Comparison of ENCODE assay signal across 8 mouse cellular contexts in genomic region chr10:52418931-52419330, GRCm38 (mm10). TPM values are rescaled to one million over a fixed set of nuclear protein-coding genes. Genes with fewer than 3 reads are reported as not detected.
A peak's percentile ranks its signal among the peaks of the same experiment; 100 is the strongest.
DNase-seq lines count a peak whose midpoint lies in the region; ATAC-seq and TF ChIP-seq lines count a peak whose summit lies in the region.

No protein-coding gene starts in this region.

- peaks cover 50% of the 10 kb centered on the region for H3K36me3 ChIP-seq in heart, adult 2 months (ENCODE audit: control insufficient read depth, insufficient read depth, low read length)
- H3K36me3 ChIP-seq in forebrain, embryonic 12.5 days (replicated peaks): no peaks in the 10 kb centered on the region
- 0 out of 2 replicates have a peak, but pooled peaks cover 7% of the 10 kb centered on the region for H3K36me3 ChIP-seq in liver, embryonic 13.5 days

- peak overlapping the region; percentile 98 for H3K4me3 ChIP-seq in heart, adult 2 months
- H3K4me3 ChIP-seq in forebrain, embryonic 12.5 days (replicated peaks): peak overlapping the region; percentile 95
- peak overlapping the region; percentile 99 for H3K4me3 ChIP-seq in liver, embryonic 13.5 days (replicated peaks)

- ATAC-seq in forebrain, embryonic 12.5 days (ENCODE audit: low FRiP score): no peak
- ATAC-seq in liver, embryonic 13.5 days (ENCODE audit: low read depth): no peak

- no peak for TF ChIP-seq EP300 in heart, adult 2 months (IDR thresholded peaks at IDR 0.05; ENCODE audit: insufficient read depth, low read depth, low read length)

- no peak for TF ChIP-seq CTCF in heart, adult 2 months (IDR thresholded peaks at IDR 0.05)

- peak overlapping the region; percentile 98 for H3K9ac ChIP-seq in heart, adult 2 months (ENCODE audit: low read depth, low read length)
- H3K9ac ChIP-seq in forebrain, embryonic 12.5 days: peak overlapping the region; percentile 91
- H3K9ac ChIP-seq in liver, embryonic 13.5 days: peak overlapping the region; percentile 94

- intact Hi-C loops in heart, adult 2 months (cut with DNase I): no loop called here
- intact Hi-C loops in heart, postnatal 36 days (cut with DNase I): loop anchor here (2.0 kb wide), 1 partner anchor 36 kb away; the partner anchor contains the start of gene Gopc

- peak overlapping the region; percentile 92 for H3K27ac ChIP-seq in heart, adult 2 months
- H3K27ac ChIP-seq in forebrain, embryonic 12.5 days: no peak overlapping the region
- H3K27ac ChIP-seq in liver, embryonic 13.5 days: no peak overlapping the region

- no peaks in the 10 kb centered on the region for H3K27me3 ChIP-seq in heart, adult 2 months (ENCODE audit: control insufficient read depth, insufficient read depth, low read length)
- peaks cover 6% of the 10 kb centered on the region; the same call in 1 of the 2 replicates for H3K27me3 ChIP-seq in forebrain, embryonic 12.5 days
- H3K27me3 ChIP-seq in liver, embryonic 13.5 days: no peaks in the 10 kb centered on the region

- H3K4me2 ChIP-seq in forebrain, embryonic 12.5 days: peak overlapping the region; percentile 76
- H3K4me2 ChIP-seq in liver, embryonic 13.5 days: peak overlapping the region; percentile 87

- H3K4me1 ChIP-seq in heart, adult 2 months (ENCODE audit: control insufficient read depth, insufficient read depth, low read length): peaks cover 20% of the 10 kb centered on the region
- H3K4me1 ChIP-seq in forebrain, embryonic 12.5 days: peaks cover 22% of the 10 kb centered on the region
- peaks cover 54% of the 10 kb centered on the region for H3K4me1 ChIP-seq in liver, embryonic 13.5 days (replicated peaks)

- WGBS in heart, adult 2 months: 8% methylated on average over 5 of the region's 5 CpGs
- WGBS in forebrain, embryonic 12.5 days: 78% methylated on average over 5 of the region's 5 CpGs
- 27% methylated on average over 5 of the region's 5 CpGs for WGBS in liver, embryonic 13.5 days (ENCODE audit: insufficient replicate concordance)

- peaks cover 1% of the 10 kb centered on the region for H3K79me2 ChIP-seq in heart, adult 2 months (replicated peaks; ENCODE audit: control insufficient read depth, insufficient read depth, low read length)

- no peak for DNase-seq in heart, adult 2 months
- no peak for DNase-seq in heart, postnatal 36 days
- DNase-seq in 3T3-L1 (ENCODE audit: low read depth, low spot score): peak; percentile 75
- no peak for DNase-seq in liver, embryonic 13.5 days
- DNase-seq in layer of hippocampus, adult 9-11 months: no peak
- DNase-seq in ovary, postnatal 14 days (ENCODE audit: low spot score): no peak
- DNase-seq in urinary bladder, postnatal 36 days (ENCODE audit: low spot score in 2 of 2): no peak

- no peak for TF ChIP-seq POLR2A in heart, adult 2 months (IDR thresholded peaks at IDR 0.05; ENCODE audit: insufficient read depth, low read depth, low read length)

- H3K9me3 ChIP-seq in forebrain, embryonic 12.5 days: no peaks in the 10 kb centered on the region
- no peaks in the 10 kb centered on the region for H3K9me3 ChIP-seq in liver, embryonic 13.5 days (replicated peaks)

RNA-seq across cellular contexts. Expression of gene Nus1, which starts 1.6 kb away (rescaled TPM):
- 10 to 100 TPM; 33.4 to 36.8 TPM for total RNA-seq in heart, adult 2 months (2021)
- polyA plus RNA-seq in heart, adult 2 months (2012; rRNA removed): 8.0 and 13.9 TPM in 2 replicates
- 10 to 100 TPM; 28.9 to 33.6 TPM for total RNA-seq in heart, postnatal 36 days (2021)
- 16.6 and 17.2 TPM in 2 replicates for polyA plus RNA-seq in forebrain, embryonic 12.5 days (2016; fragmentation: Nextera tagmentation; extraction: Ambion mirVana)
- polyA plus RNA-seq in liver, embryonic 13.5 days (2015; fragmentation: Nextera tagmentation; extraction: Ambion mirVana): 6.6 and 7.3 TPM in 2 replicates

RNA-seq across cellular contexts. Expression of gene Nepn, which starts 30.2 kb away (rescaled TPM):
- total RNA-seq in heart, adult 2 months (2021): under 1 TPM; 0.59 to 0.63 TPM
- polyA plus RNA-seq in heart, adult 2 months (2012; rRNA removed): 1.2 and 2.1 TPM in 2 replicates
- total RNA-seq in heart, postnatal 36 days (2021): under 1 TPM; 0.53 to 0.65 TPM
- not detected in 2 replicates for polyA plus RNA-seq in forebrain, embryonic 12.5 days (2016; fragmentation: Nextera tagmentation; extraction: Ambion mirVana)
- 1.1 TPM in 1 of 2 replicates, not detected in the other for polyA plus RNA-seq in liver, embryonic 13.5 days (2015; fragmentation: Nextera tagmentation; extraction: Ambion mirVana)

RNA-seq across cellular contexts. Expression of gene Gopc, which starts 37.0 kb away (rescaled TPM):
- total RNA-seq in heart, adult 2 months (2021): 10 to 100 TPM; 11.9 to 12.0 TPM
- polyA plus RNA-seq in heart, adult 2 months (2012; rRNA removed): 4.2 and 7.6 TPM in 2 replicates
- total RNA-seq in heart, postnatal 36 days (2021): 10 to 100 TPM; 12.1 to 13.4 TPM
- polyA plus RNA-seq in forebrain, embryonic 12.5 days (2016; fragmentation: Nextera tagmentation; extraction: Ambion mirVana): 23.0 and 24.1 TPM in 2 replicates
- 4.5 and 6.0 TPM in 2 replicates for polyA plus RNA-seq in liver, embryonic 13.5 days (2015; fragmentation: Nextera tagmentation; extraction: Ambion mirVana)
